Mouse (Mus musculus) stomach, postnatal 0 days (tissue): ENCODE data around the gene Clic6. TPM values are rescaled to one million over a fixed set of nuclear protein-coding genes. Genes with fewer than 3 reads are reported as not detected.
"Not testable (repeated sequence)": the region's sequence is repeated elsewhere in the genome, so short reads cannot be mapped to it uniquely, and the experiment has no call there.

ENCODE experiments used
- ATAC-seq: fragments of 200-750 bp; cut with Nextera tagmentation; 2 replicates; pipeline ENCODE4 v1.8.0; 2017; ENCODE audit not compliant: low FRiP score, low TSS enrichment
- DNase-seq: peaks from one replicate; pipeline ENCODE4 v3.0.0-alpha.2; 2016; ENCODE audit warnings: low spot score
- H3K27ac ChIP-seq: fragments of 300-500 bp; sonication (generic); replicated peaks from 2 replicates; pipeline ENCODE4 v1.5.1; 2014; ENCODE audit warnings: mild to moderate bottlenecking, control low read depth
- H3K27me3 ChIP-seq: fragments of 300-500 bp; sonication (generic); 2 replicates; pipeline ENCODE4 v1.6.1; 2014; ENCODE audit warnings: low read length; ENCODE audit not compliant: control insufficient read depth, insufficient read depth
- H3K36me3 ChIP-seq: fragments of 300-500 bp; sonication (generic); 2 replicates; pipeline ENCODE4 v1.6.1; 2014; ENCODE audit warnings: low read length, mixed read lengths; ENCODE audit not compliant: control insufficient read depth, insufficient read depth
- H3K4me1 ChIP-seq: fragments of 300-500 bp; sonication (generic); replicated peaks from 2 replicates; pipeline ENCODE4 v1.6.1; 2014; ENCODE audit warnings: antibody characterized with exemption; ENCODE audit not compliant: control insufficient read depth, insufficient read depth
- H3K4me2 ChIP-seq: fragments of 300-500 bp; sonication (generic); replicated peaks from 2 replicates; pipeline ENCODE4 v1.6.1; 2014; ENCODE audit warnings: low read depth, mild to moderate bottlenecking, control low read depth, moderate library complexity
- H3K4me3 ChIP-seq: fragments of 300-500 bp; sonication (generic); 2 replicates; pipeline ENCODE4 v1.5.1; 2014; ENCODE audit warnings: low read depth, low read length, control low read depth
- H3K9ac ChIP-seq: fragments of 300-500 bp; sonication (generic); 2 replicates; pipeline ENCODE4 v1.6.1; 2014; ENCODE audit warnings: mild to moderate bottlenecking, low read length, control low read depth, mixed read lengths
- H3K9me3 ChIP-seq: fragments of 300-500 bp; sonication (generic); 2 replicates; pipeline ENCODE4 v1.6.1; 2016; ENCODE audit warnings: low read length; ENCODE audit not compliant: control insufficient read depth
- CTCF ChIP-seq: IDR thresholded peaks from 2 replicates; pipeline ENCODE4 v1.5.1; 2016; ENCODE audit warnings: antibody characterized with exemption, low read depth, mild to moderate bottlenecking, moderate library complexity
- EP300 ChIP-seq: optimal IDR thresholded peaks from 2 replicates; pipeline ENCODE3; 2016; ENCODE audit warnings: antibody characterized with exemption
- WGBS: fragments of 180-500 bp; shearing (Covaris S2); extraction: QIAGEN DNeasy Blood & Tissue Kit; methylation state at CpG from one replicate; pipeline ENCODE4 v1.1.7; 2014; 5-methylcytosine and 5-hydroxymethylcytosine counted together
- polyA plus RNA-seq: library from polyadenylated mRNA; unstranded; fragments of >200 nt; fragmentation: Nextera tagmentation; extraction: Ambion mirVana; gene quantifications from 2 replicates; pipeline ENCODE4 v1.2.1, GENCODE M21; 2015

Clic6 gene
- polyA plus RNA-seq, 1 experiment from 2014 or later, result 38.5 TPM

DNA sequence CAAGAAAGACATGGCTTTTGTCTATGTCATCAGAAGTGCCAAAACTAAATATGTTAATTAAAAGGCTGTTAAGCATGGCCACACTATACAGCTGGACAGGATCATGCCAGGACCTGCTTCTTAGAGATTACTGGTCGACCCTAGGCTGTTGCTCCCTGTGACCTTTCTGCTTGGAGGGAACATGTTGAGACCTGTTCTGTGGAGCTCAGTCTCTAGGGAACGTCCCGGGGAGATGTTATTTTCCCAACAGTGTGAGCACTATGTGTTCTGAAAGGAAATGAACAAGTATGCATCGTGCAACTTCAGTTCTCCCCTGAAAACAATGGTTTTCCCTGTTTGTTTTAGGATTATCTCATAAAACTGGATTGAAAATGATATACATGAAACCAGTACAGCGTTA lies 17.6 kb downstream of the Clic6 start:
- TF ChIP-seq CTCF (no peak), EP300 (no peak)
- no peak overlapping the region for H3K27ac ChIP-seq
- no peaks in the 10 kb centered on the region for H3K9me3 ChIP-seq
- no peak overlapping the region for H3K9ac ChIP-seq
- no peaks in the 10 kb centered on the region; the same call in 1 of the 2 replicates for H3K27me3 ChIP-seq
- WGBS, result 49% methylated on average over 5 of the region's 5 CpGs
- H3K4me1 ChIP-seq, result peaks cover 5% of the 10 kb centered on the region
- ATAC-seq (no peak), DNase-seq (no peak)
- no peaks in the 10 kb centered on the region for H3K36me3 ChIP-seq
- H3K4me2 ChIP-seq, result no peak overlapping the region
- H3K4me3 ChIP-seq, result no peak overlapping the region

GRCm38 (mm10) chr16:92507573-92507972 lies 22.0 kb downstream of the Clic6 start:
- Histone ChIP-seq H3K27me3 (no peaks in the 10 kb centered on the region), H3K4me1 (no peaks in the 10 kb centered on the region), H3K9ac (no peak overlapping the region), H3K27ac (no peak overlapping the region), H3K9me3 (no peaks in the 10 kb centered on the region), H3K4me2 (no peak overlapping the region), H3K4me3 (no peak overlapping the region), H3K36me3 (no peaks in the 10 kb centered on the region)
- ATAC-seq (no peak), DNase-seq (no peak)
- no peak for TF ChIP-seq CTCF
- TF ChIP-seq EP300, result no peak
- WGBS, result 83% methylated on average over 4 of the region's 4 CpGs

- Histone ChIP-seq H3K36me3 (no peaks in the 10 kb centered on the region), H3K4me3 (no peak overlapping the region), H3K27me3 (no peaks in the 10 kb centered on the region), H3K4me2 (no peak overlapping the region), H3K4me1 (no peaks in the 10 kb centered on the region), H3K27ac (no peak overlapping the region), H3K9ac (no peak overlapping the region), H3K9me3 (no peaks in the 10 kb centered on the region)
- no peak for TF ChIP-seq EP300
- TF ChIP-seq CTCF, result no peak
- DNase-seq (no peak), ATAC-seq (no peak)
- 59% methylated on average over 13 of the region's 13 CpGs for WGBS
These were observed 25.6 kb downstream of the Clic6 start for GRCm38 (mm10) chr16:92510835-92511772.

- no peaks in the 10 kb centered on the region for H3K9me3 ChIP-seq
- no peaks in the 10 kb centered on the region for H3K4me1 ChIP-seq
- no peak overlapping the region for H3K4me2 ChIP-seq
- no peak overlapping the region for H3K4me3 ChIP-seq
- H3K36me3 ChIP-seq, result no peaks in the 10 kb centered on the region
- 69% methylated on average over 5 of the region's 5 CpGs for WGBS
- DNase-seq (peak; percentile 58), ATAC-seq (peak; percentile 46)
- no peaks in the 10 kb centered on the region for H3K27me3 ChIP-seq
- H3K27ac ChIP-seq, result no peak overlapping the region
- no peak overlapping the region for H3K9ac ChIP-seq
- TF ChIP-seq CTCF, result peak; percentile 76
- TF ChIP-seq EP300, result no peak
These were observed 26.3 kb downstream of the Clic6 start for GRCm38 (mm10) chr16:92511773-92512391.

DNA sequence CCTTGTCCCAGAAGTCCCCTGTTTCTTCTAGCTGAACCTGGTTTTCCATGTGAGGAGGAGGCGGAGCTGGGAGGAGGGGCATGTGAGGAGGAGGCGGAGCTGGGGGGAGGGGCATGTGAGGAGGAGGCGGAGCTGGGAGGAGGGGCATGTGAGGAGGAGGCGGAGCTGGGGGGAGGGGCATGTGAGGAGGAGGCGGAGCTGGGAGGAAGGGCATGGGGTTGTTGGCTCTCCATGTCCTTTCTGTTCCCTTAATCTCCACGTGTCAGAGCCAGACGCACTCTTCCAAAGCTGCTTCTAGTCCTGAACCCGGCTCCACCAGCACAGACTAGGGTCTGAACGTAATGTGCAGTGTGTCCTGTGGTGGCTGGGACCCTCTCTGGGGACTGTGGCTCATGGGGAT lies 29.4 kb downstream of the Clic6 start:
- H3K27me3 ChIP-seq, H3K36me3 ChIP-seq, ATAC-seq, H3K4me1 ChIP-seq, H3K4me3 ChIP-seq, H3K9ac ChIP-seq, H3K9me3 ChIP-seq, H3K27ac ChIP-seq, DNase-seq, H3K4me2 ChIP-seq: not testable (repeated sequence)
- 71% methylated on average over 9 of the region's 9 CpGs for WGBS

DNA sequence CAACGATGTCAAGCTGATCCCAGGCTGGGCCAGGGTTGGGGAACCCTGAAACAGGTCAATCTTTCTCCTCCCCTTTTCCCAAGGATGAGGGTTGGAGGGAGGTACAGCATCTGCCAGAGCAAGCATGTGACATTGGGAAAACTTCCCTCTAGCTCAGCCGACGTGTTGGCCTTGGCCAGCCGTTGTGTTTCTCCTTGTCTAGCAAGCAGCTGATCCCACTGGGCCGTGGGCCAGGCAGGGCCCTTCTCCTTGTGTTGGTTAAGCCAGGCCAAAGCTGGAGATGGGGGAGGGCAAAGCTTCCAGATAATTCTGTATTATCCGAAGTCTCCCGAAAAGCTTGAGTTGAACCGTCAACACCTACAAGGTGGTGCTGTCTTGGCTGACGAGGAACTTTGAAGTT lies 30.6 kb downstream of the Clic6 start:
- H3K4me2 ChIP-seq, result no peak overlapping the region
- H3K27ac ChIP-seq, result no peak overlapping the region
- no peaks in the 10 kb centered on the region for H3K36me3 ChIP-seq
- ATAC-seq (no peak), DNase-seq (no peak)
- H3K4me3 ChIP-seq, result no peak overlapping the region
- no peak for TF ChIP-seq EP300
- TF ChIP-seq CTCF, result no peak
- H3K9me3 ChIP-seq, result no peaks in the 10 kb centered on the region
- H3K27me3 ChIP-seq, result no peaks in the 10 kb centered on the region
- 46% methylated on average over 9 of the region's 9 CpGs for WGBS
- H3K9ac ChIP-seq, result no peak overlapping the region
- H3K4me1 ChIP-seq, result no peaks in the 10 kb centered on the region
